Comparison of ENCODE assay signal across 9 mouse cellular contexts in genomic region chr19:6652775-6653174, GRCm38 (mm10).
DNase-seq lines count a peak whose midpoint lies in the region; ATAC-seq and TF ChIP-seq lines count a peak whose summit lies in the region.
"Had no signal": no experiment of that assay in that cellular context is flagged by ENCODE, and none has a peak within 500 bp of the region (broad histone marks: within the 10 kb centered on the region; RNA-seq: fewer than 3 reads in every experiment).

No protein-coding gene starts in this region.

- WGBS in liver, postnatal 0 days (ENCODE audit: insufficient replicate concordance) = 66% methylated on average over 4 of the region's 4 CpGs

- peak; percentile 55 to 64 for DNase-seq in cerebellum, postnatal 10 days
- peak; percentile 33 for DNase-seq in left cerebral cortex, postnatal 4 days
- no peak for DNase-seq in left cerebral cortex, adult 11 months (ENCODE audit: low spot score)
- DNase-seq in liver, postnatal 0 days = no peak
- DNase-seq in right cerebral cortex, postnatal 4 days = no peak
- no peak for DNase-seq in heart, postnatal 10 days

- TF ChIP-seq CTCF in ES-Bruce4 (IDR thresholded peaks at IDR 0.05; ENCODE audit: low read depth, low read length) = peak; percentile 82
- peak; percentile 56 for TF ChIP-seq CTCF in liver, postnatal 0 days (IDR thresholded peaks at IDR 0.05; ENCODE audit: low read depth)

- no peaks in the 10 kb centered on the region for H3K4me1 ChIP-seq in ES-Bruce4 (ENCODE audit: control insufficient read depth, insufficient read depth, low read length)
- no peaks in the 10 kb centered on the region for H3K4me1 ChIP-seq in liver, postnatal 0 days (ENCODE audit: insufficient read depth)
- H3K4me1 ChIP-seq: heart, embryonic 13.5 days had no signal

- no peak for TF ChIP-seq POLR2A in ES-Bruce4 (IDR thresholded peaks at IDR 0.05; ENCODE audit: insufficient read depth, low read length)

- no peak for ATAC-seq in cerebellum, adult (ENCODE audit: insufficient number of reproducible peaks, low FRiP score, low TSS enrichment)
- ATAC-seq in liver, postnatal 0 days = no peak

- no peaks in the 10 kb centered on the region for H3K9me3 ChIP-seq in ES-Bruce4 (replicated peaks; ENCODE audit: control insufficient read depth, insufficient read depth, low read length, poor library complexity, severe bottlenecking)
- H3K9me3 ChIP-seq in liver, postnatal 0 days (ENCODE audit: low read length) = no peaks in the 10 kb centered on the region
- H3K9me3 ChIP-seq: heart, embryonic 13.5 days had no signal

- H3K4me2 ChIP-seq in liver, postnatal 0 days (ENCODE audit: low read depth, low read length) = no peak overlapping the region
- H3K4me2 ChIP-seq: heart, embryonic 13.5 days had no signal

- no peaks in the 10 kb centered on the region for H3K27me3 ChIP-seq in ES-Bruce4 (ENCODE audit: control insufficient read depth, insufficient read depth, low read length, poor library complexity, severe bottlenecking)
- peaks cover 3% of the 10 kb centered on the region; the same call in 1 of the 2 replicates for H3K27me3 ChIP-seq in liver, postnatal 0 days (ENCODE audit: insufficient read depth, low read length)
- H3K27me3 ChIP-seq: heart, embryonic 13.5 days had no signal

- H3K36me3 ChIP-seq in ES-Bruce4 (ENCODE audit: control insufficient read depth, insufficient read depth, low read length, poor library complexity, severe bottlenecking) = no peaks in the 10 kb centered on the region
- no peaks in the 10 kb centered on the region for H3K36me3 ChIP-seq in liver, postnatal 0 days (replicated peaks; ENCODE audit: insufficient read depth, low read length)
- H3K36me3 ChIP-seq: heart, embryonic 13.5 days had no signal

- no peak overlapping the region for H3K9ac ChIP-seq in ES-Bruce4 (ENCODE audit: low read depth, poor library complexity, severe bottlenecking)
- no peak overlapping the region for H3K9ac ChIP-seq in liver, postnatal 0 days (replicated peaks)
- H3K9ac ChIP-seq: heart, embryonic 13.5 days had no signal

- no peak overlapping the region for H3K4me3 ChIP-seq in ES-Bruce4 (ENCODE audit: low read depth, low read length)
- H3K4me3 ChIP-seq in liver, postnatal 0 days (ENCODE audit: low read depth, low read length) = no peak overlapping the region
- H3K4me3 ChIP-seq: heart, embryonic 13.5 days had no signal

- intact Hi-C loops in left cerebral cortex, postnatal 4 days (cut with DNase I) = no loop called here
- intact Hi-C loops in heart, postnatal 10 days (cut with DNase I) = no loop called here

- no peak for TF ChIP-seq EP300 in ES-Bruce4 (IDR thresholded peaks at IDR 0.05; ENCODE audit: insufficient read depth, low read depth, low read length)
- TF ChIP-seq EP300 in liver, postnatal 0 days (IDR thresholded peaks at IDR 0.05; ENCODE audit: low read depth) = no peak

- no peak overlapping the region for H3K27ac ChIP-seq in ES-Bruce4 (ENCODE audit: insufficient read depth, low read length)
- H3K27ac ChIP-seq in liver, postnatal 0 days (ENCODE audit: low read depth) = no peak overlapping the region
- H3K27ac ChIP-seq: heart, embryonic 13.5 days had no signal

Comparison
In these comparisons a context has a peak if more than half of its experiments do, and no peak if none do; other contexts are left out.
1. DNase-seq: peak in cerebellum, postnatal 10 days (2 of 2) and left cerebral cortex, postnatal 4 days (single experiment); none in left cerebral cortex, adult 11 months (single experiment), liver, postnatal 0 days (single experiment), right cerebral cortex, postnatal 4 days (single experiment) and heart, postnatal 10 days (0 of 2).